Mouse (Mus musculus) heart, adult 2 months (tissue): ENCODE measurements around the gene Jmjd7.

Source experiments
- CTCF ChIP-seq: fragments of 200-600 bp; IDR thresholded peaks from 2 replicates; pipeline ENCODE4 v1.8.1; 2022; ENCODE audit warnings: antibody characterized with exemption, mild to moderate bottlenecking, moderate library complexity
- EP300 ChIP-seq: fragments of 200-500 bp; IDR thresholded peaks from 2 replicates; pipeline ENCODE4 v1.6.1; 2011; ENCODE audit warnings: low read depth, low read length, control low read depth; ENCODE audit not compliant: insufficient read depth
- POLR2A ChIP-seq: fragments of 200-500 bp; IDR thresholded peaks from 2 replicates; pipeline ENCODE4 v1.6.1; 2011; ENCODE audit warnings: mild to moderate bottlenecking, low read depth, low read length, control low read depth; ENCODE audit not compliant: insufficient read depth

GRCm38 (mm10) chr2:120013831-120014486 lies 13.3 kb upstream of the Jmjd7 start:
- TF ChIP-seq EP300 (no peak), CTCF (no peak), POLR2A (no peak)
